Mouse (Mus musculus): Measurements from ENCODE around the gene Dusp5. TPM values are rescaled to one million over a fixed set of nuclear protein-coding genes. Genes with fewer than 3 reads are reported as not detected.

The Dusp5 gene
- polyA plus RNA-seq, 1 experiment from 2014 or later: 6.3 TPM

- H3K36me3 ChIP-seq: peaks cover 49% of the 10 kb centered on the region
- WGBS: 94% methylated on average over 6 of the region's 6 CpGs
- H3K27me3 ChIP-seq (ENCODE audit: low read depth, poor library complexity, severe bottlenecking): peaks cover 39% of the 10 kb centered on the region
- H3K27ac ChIP-seq (replicated peaks): no peak overlapping the region
- no peak overlapping the region for H3K4me3 ChIP-seq
- DNase-seq (ENCODE audit: low spot score): no peak
- peaks cover 11% of the 10 kb centered on the region for H3K4me1 ChIP-seq
- no peaks in the 10 kb centered on the region for H3K9me3 ChIP-seq (replicated peaks)
These were observed 7.3 kb downstream of the Dusp5 start for GRCm38 (mm10) chr19:53536251-53536650.

- no peak overlapping the region for H3K4me3 ChIP-seq
- WGBS: 84% methylated on average over 17 of the region's 17 CpGs
These were observed 8.1 kb downstream of the Dusp5 start for GRCm38 (mm10) chr19:53536731-53537666.

GRCm38 (mm10) chr19:53538024-53538423, 9.1 kb downstream of the Dusp5 start:
- Histone ChIP-seq H3K4me1 (no peaks in the 10 kb centered on the region), H3K9me3 (replicated peaks) (no peaks in the 10 kb centered on the region), H3K4me3 (no peak overlapping the region), H3K27me3 (ENCODE audit: low read depth, poor library complexity, severe bottlenecking) (peaks cover 21% of the 10 kb centered on the region; the same call in 1 of the 2 replicates), H3K27ac (replicated peaks) (no peak overlapping the region), H3K36me3 (peaks cover 56% of the 10 kb centered on the region)
- 92% methylated on average over 11 of the region's 11 CpGs for WGBS
- no peak for DNase-seq (ENCODE audit: low spot score)

More at GRCm38 (mm10) chr19:53536731-53537666, 8.1 kb downstream of the Dusp5 start:
- H3K4me1 ChIP-seq: peaks cover 4% of the 10 kb centered on the region
- peaks cover 32% of the 10 kb centered on the region for H3K27me3 ChIP-seq (ENCODE audit: low read depth, poor library complexity, severe bottlenecking)
- H3K36me3 ChIP-seq: peaks cover 56% of the 10 kb centered on the region
- H3K27ac ChIP-seq (replicated peaks): no peak overlapping the region
- DNase-seq (ENCODE audit: low spot score): no peak
- no peaks in the 10 kb centered on the region for H3K9me3 ChIP-seq (replicated peaks)

- Histone ChIP-seq H3K36me3 (peaks cover 56% of the 10 kb centered on the region), H3K27ac (replicated peaks) (no peak overlapping the region), H3K27me3 (ENCODE audit: low read depth, poor library complexity, severe bottlenecking) (peaks cover 14% of the 10 kb centered on the region; the same call in 1 of the 2 replicates), H3K4me3 (no peak overlapping the region), H3K4me1 (no peaks in the 10 kb centered on the region), H3K9me3 (replicated peaks) (no peaks in the 10 kb centered on the region)
- 83% methylated on average over 5 of the region's 5 CpGs for WGBS
- no peak for DNase-seq (ENCODE audit: low spot score)
These were observed 9.9 kb downstream of the Dusp5 start for GRCm38 (mm10) chr19:53538796-53539195.

GRCm38 (mm10) chr19:53539296-53539695, 10.4 kb downstream of the Dusp5 start:
- H3K4me3 ChIP-seq: no peak overlapping the region
- 87% methylated on average over 3 of the region's 3 CpGs for WGBS
- no peak for DNase-seq (ENCODE audit: low spot score)
- no peaks in the 10 kb centered on the region for H3K9me3 ChIP-seq (replicated peaks)
- peaks cover 53% of the 10 kb centered on the region for H3K36me3 ChIP-seq
- no peak overlapping the region for H3K27ac ChIP-seq (replicated peaks)
- no peaks in the 10 kb centered on the region for H3K4me1 ChIP-seq
- peaks cover 11% of the 10 kb centered on the region; the same call in 1 of the 2 replicates for H3K27me3 ChIP-seq (ENCODE audit: low read depth, poor library complexity, severe bottlenecking)

- H3K36me3 ChIP-seq: peaks cover 31% of the 10 kb centered on the region
- peaks cover 13% of the 10 kb centered on the region for H3K4me1 ChIP-seq
- H3K4me3 ChIP-seq: no peak overlapping the region
- H3K27ac ChIP-seq (replicated peaks): no peak overlapping the region
- no peak for DNase-seq (ENCODE audit: low spot score)
- H3K9me3 ChIP-seq (replicated peaks): no peaks in the 10 kb centered on the region
- 56% methylated on average over 5 of the region's 5 CpGs for WGBS
- H3K27me3 ChIP-seq (ENCODE audit: low read depth, poor library complexity, severe bottlenecking): no peaks in the 10 kb centered on the region
These were observed 14.7 kb downstream of the Dusp5 start for GRCm38 (mm10) chr19:53543602-53544001.

GRCm38 (mm10) chr19:53544923-53545561, 16.1 kb downstream of the Dusp5 start:
- H3K27ac ChIP-seq (replicated peaks): no peak overlapping the region
- H3K36me3 ChIP-seq: peaks cover 19% of the 10 kb centered on the region
- no peaks in the 10 kb centered on the region for H3K9me3 ChIP-seq (replicated peaks)
- no peak for DNase-seq (ENCODE audit: low spot score)
- WGBS: 82% methylated on average over 4 of the region's 4 CpGs
- H3K27me3 ChIP-seq (ENCODE audit: low read depth, poor library complexity, severe bottlenecking): no peaks in the 10 kb centered on the region
- peaks cover 13% of the 10 kb centered on the region for H3K4me1 ChIP-seq
- no peak overlapping the region for H3K4me3 ChIP-seq

- Histone ChIP-seq H3K4me1 (peaks cover 16% of the 10 kb centered on the region), H3K27ac (replicated peaks) (peak overlapping the region; percentile 55), H3K36me3 (no peaks in the 10 kb centered on the region)
These were observed 18.7 kb downstream of the Dusp5 start for GRCm38 (mm10) chr19:53547597-53547996.

GRCm38 (mm10) chr19:53550972-53551371, 22.1 kb downstream of the Dusp5 start:
- Histone ChIP-seq H3K36me3 (no peaks in the 10 kb centered on the region), H3K4me1 (peaks cover 21% of the 10 kb centered on the region), H3K9me3 (replicated peaks) (no peaks in the 10 kb centered on the region), H3K27me3 (ENCODE audit: low read depth, poor library complexity, severe bottlenecking) (no peaks in the 10 kb centered on the region), H3K4me3 (no peak overlapping the region), H3K27ac (replicated peaks) (no peak overlapping the region)
- 87% methylated on average over 12 of the region's 12 CpGs for WGBS
- no peak for DNase-seq (ENCODE audit: low spot score)

More at GRCm38 (mm10) chr19:53547597-53547996, 18.7 kb downstream of the Dusp5 start:
- H3K9me3 ChIP-seq (replicated peaks): no peaks in the 10 kb centered on the region
- DNase-seq (ENCODE audit: low spot score): peak; percentile 43
- no peaks in the 10 kb centered on the region for H3K27me3 ChIP-seq (ENCODE audit: low read depth, poor library complexity, severe bottlenecking)
- WGBS: 45% methylated on average over 8 of the region's 8 CpGs
- no peak overlapping the region for H3K4me3 ChIP-seq

GRCm38 (mm10) chr19:53552216-53552786, 23.4 kb downstream of the Dusp5 start:
- H3K4me1 ChIP-seq: peaks cover 22% of the 10 kb centered on the region
- no peaks in the 10 kb centered on the region for H3K27me3 ChIP-seq (ENCODE audit: low read depth, poor library complexity, severe bottlenecking)
- no peaks in the 10 kb centered on the region for H3K36me3 ChIP-seq
- no peaks in the 10 kb centered on the region for H3K9me3 ChIP-seq (replicated peaks)
- 35% methylated on average over 10 of the region's 10 CpGs for WGBS
- DNase-seq (ENCODE audit: low spot score): no peak
- H3K4me3 ChIP-seq: no peak overlapping the region
- H3K27ac ChIP-seq (replicated peaks): no peak overlapping the region

GRCm38 (mm10) chr19:53552795-53553194, 23.9 kb downstream of the Dusp5 start:
- peaks cover 22% of the 10 kb centered on the region for H3K4me1 ChIP-seq
- H3K27ac ChIP-seq (replicated peaks): no peak overlapping the region; the same call in 1 of the 2 replicates
- no peak overlapping the region for H3K4me3 ChIP-seq
- H3K9me3 ChIP-seq (replicated peaks): no peaks in the 10 kb centered on the region
- H3K27me3 ChIP-seq (ENCODE audit: low read depth, poor library complexity, severe bottlenecking): no peaks in the 10 kb centered on the region
- H3K36me3 ChIP-seq: no peaks in the 10 kb centered on the region
- no peak for DNase-seq (ENCODE audit: low spot score)
- WGBS: 67% methylated on average over 6 of the region's 6 CpGs

GRCm38 (mm10) chr19:53554402-53554801, 25.5 kb downstream of the Dusp5 start:
- no peak overlapping the region for H3K4me3 ChIP-seq
- peaks cover 18% of the 10 kb centered on the region for H3K4me1 ChIP-seq
- H3K27me3 ChIP-seq (ENCODE audit: low read depth, poor library complexity, severe bottlenecking): no peaks in the 10 kb centered on the region
- no peak overlapping the region for H3K27ac ChIP-seq (replicated peaks)
- H3K36me3 ChIP-seq: no peaks in the 10 kb centered on the region
- WGBS: 88% methylated on average over 11 of the region's 11 CpGs
- no peaks in the 10 kb centered on the region for H3K9me3 ChIP-seq (replicated peaks)
- no peak for DNase-seq (ENCODE audit: low spot score)

Measured in midbrain, embryonic 10.5 days (tissue).